Mouse (Mus musculus): ENCODE results near the gene Ccdc82.

DNA sequence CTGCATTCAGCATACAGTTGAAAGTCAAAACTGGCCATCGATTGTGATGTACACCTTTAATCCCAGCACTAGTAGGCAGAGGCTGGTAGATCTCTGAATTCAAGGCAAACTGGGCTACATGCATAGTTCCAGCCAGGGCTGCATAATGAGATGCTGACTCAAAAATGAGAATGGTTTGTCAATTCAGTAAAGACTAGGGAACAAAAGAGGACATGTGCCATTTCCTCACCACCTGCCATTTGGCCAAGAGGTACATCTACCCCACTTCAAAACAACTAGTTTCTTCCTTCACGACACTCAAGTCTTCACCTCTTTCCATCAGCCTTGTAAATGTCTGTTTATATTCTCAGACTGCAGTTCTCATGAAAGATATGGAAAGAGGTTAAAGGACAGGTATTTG lies 11.4 kb downstream of the Ccdc82 start:
- TF ChIP-seq ZC3H11A (IDR thresholded peaks at IDR 0.05; ENCODE audit: borderline replicate concordance, low read depth, low read length) (no peak), MAFK (IDR thresholded peaks at IDR 0.05; ENCODE audit: insufficient read depth, low read depth, low read length) (no peak), ZNF384 (IDR thresholded peaks at IDR 0.05; ENCODE audit: low read depth, low read length) (no peak), CHD2 (IDR thresholded peaks at IDR 0.05; ENCODE audit: low read depth, low read length) (no peak)

Data from ES-E14 (cell line).